Mouse (Mus musculus): ENCODE results near the gene Rft1.

GRCm38 (mm10) chr14:30610304-30610703, 43.9 kb upstream of the Rft1 start:
- TF ChIP-seq CTCF (IDR thresholded peaks at IDR 0.05; ENCODE audit: low read depth, low read length) (no peak), POLR2A (IDR thresholded peaks at IDR 0.05; ENCODE audit: insufficient read depth, low read length) (no peak)

All from ES-Bruce4 (cell line).